Mouse (Mus musculus): ENCODE measurements around the gene Lrrk1. TPM values are rescaled to one million over a fixed set of nuclear protein-coding genes. Genes with fewer than 3 reads are reported as not detected.
A peak's percentile ranks its signal among the peaks of the same experiment; 100 is the strongest.

Lrrk1 gene
- polyA plus RNA-seq, 1 experiment from 2014 or later: 10.1 TPM

DNA sequence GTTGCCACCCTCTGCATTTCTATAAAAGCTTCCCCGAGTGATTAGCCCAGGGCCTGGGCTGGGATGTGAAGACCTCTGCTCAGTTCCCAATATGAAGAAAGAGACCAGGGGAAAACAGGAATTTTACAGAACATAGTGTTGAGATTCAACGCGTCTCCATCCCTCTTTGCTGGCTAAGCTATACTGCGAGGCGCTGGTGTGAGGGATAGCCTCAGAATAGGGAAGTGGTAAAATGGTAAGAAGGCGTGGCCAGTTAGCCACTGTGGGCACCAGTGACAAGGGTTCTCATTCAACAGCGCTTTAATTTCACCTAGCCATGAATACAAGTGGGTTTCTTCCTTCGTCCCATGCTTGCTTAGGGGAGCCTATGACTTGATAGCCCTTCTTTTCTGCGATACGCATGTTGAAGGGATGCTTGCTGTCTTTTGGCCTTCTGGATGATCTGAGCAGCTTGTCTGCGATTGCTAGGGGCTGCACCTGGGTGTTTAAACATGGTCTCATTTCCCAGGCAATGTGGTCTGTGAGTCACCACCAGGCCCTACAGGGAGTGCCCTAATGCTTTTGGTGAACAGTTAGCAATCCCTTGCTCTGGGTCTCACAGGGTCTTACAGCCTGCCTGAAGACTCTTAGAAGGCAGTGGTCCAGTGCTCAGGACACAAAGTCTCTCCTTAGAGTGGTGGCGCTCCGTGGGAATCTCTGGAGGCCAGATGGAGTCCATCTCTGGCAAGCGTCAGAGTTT is 84.1 kb downstream of the Lrrk1 start:
- DNase-seq (ENCODE audit: low spot score): no peak

DNA sequence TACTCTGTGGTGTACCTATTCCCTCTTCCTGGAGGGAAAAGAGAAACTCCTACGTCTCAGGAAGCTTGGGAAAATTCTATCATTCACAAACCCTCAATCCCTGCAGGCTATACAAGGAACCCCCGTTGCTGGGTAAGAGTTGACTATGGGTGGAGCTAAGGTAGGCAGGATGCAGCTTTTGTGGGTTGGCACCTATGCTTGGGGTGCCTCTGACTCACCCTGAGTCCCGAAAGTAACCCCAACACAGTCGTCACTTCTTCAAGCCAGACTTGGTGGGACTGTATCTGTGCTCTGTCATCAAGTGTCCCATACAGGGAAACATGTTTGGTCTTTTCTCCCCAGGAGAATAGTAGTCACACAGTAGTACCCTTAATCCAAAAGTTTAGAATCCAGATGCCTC is 86.7 kb downstream of the Lrrk1 start:
- DNase-seq (ENCODE audit: low spot score): no peak

DNA sequence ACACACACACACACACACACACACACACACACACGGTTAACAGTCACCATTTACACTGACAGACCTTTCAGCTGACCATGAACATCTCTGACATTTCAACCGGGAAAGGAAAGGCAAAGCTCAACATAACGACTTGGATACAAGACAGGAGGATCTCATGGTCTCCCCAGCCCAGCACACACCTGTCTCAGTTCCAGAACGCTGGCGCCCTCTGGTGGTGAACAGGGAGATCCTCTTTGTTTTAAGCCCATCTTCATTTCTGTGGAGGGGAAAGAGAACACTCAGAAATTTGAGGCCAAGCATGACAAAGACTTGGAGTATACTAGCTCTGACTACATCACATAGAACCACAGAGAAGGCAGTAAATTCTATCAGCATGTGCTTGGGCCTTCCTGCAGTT is 87.5 kb downstream of the Lrrk1 start:
- peak; percentile 86 for DNase-seq (ENCODE audit: low spot score)

DNA sequence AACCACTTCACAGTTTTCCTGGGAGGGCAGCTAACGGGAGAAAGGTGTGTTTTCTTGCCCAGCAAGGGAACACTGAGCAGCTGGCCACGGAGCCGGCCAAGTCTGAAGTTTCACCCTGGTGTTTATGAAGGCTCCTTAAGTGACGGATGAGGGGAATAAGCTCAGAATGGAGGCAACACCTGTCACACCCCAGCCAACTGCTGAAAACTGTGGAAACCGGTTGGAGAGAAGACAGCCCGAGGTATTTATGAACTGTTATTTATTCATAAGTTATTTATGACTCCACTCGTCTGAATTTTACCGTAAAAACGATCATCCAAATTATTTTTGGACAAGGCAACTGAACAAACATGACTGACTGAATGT is 90.5 kb downstream of the Lrrk1 start:
- DNase-seq (ENCODE audit: low spot score): no peak

DNA sequence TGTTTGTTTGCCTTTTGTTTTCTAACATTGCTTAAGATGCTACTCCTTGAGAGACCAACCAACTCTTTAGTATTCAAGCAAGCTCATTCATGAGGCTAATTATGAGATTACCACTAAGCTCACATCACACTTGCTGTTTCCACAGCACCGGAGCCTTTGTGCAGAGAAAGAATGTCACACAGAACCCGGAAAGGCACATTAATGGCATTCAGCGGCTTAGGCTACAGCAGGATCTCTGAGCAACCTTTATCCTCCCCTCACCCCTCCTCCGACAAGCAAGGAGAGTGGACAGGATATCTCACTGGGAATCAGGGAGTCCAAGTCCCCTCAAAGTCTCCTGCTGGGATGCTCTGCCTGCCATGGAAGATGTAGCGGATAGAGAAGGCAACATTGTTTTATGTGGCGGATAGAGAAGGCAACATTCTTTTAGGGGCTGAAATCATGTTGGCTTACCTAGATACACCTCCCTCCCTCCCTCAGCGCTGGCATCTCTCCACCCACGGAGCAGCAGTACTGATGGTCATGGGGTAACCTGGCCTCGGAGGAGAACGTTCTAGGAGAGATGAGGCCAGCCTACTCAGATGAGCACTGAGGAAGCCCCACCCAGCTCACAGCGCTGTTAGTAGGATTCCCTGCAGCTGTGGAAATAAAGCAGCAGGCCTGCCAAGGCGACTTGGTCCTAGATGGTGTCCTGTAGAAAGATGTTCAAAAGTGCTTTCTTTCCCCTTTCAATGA is 91.1 kb downstream of the Lrrk1 start:
- DNase-seq (ENCODE audit: low spot score): no peak

DNA sequence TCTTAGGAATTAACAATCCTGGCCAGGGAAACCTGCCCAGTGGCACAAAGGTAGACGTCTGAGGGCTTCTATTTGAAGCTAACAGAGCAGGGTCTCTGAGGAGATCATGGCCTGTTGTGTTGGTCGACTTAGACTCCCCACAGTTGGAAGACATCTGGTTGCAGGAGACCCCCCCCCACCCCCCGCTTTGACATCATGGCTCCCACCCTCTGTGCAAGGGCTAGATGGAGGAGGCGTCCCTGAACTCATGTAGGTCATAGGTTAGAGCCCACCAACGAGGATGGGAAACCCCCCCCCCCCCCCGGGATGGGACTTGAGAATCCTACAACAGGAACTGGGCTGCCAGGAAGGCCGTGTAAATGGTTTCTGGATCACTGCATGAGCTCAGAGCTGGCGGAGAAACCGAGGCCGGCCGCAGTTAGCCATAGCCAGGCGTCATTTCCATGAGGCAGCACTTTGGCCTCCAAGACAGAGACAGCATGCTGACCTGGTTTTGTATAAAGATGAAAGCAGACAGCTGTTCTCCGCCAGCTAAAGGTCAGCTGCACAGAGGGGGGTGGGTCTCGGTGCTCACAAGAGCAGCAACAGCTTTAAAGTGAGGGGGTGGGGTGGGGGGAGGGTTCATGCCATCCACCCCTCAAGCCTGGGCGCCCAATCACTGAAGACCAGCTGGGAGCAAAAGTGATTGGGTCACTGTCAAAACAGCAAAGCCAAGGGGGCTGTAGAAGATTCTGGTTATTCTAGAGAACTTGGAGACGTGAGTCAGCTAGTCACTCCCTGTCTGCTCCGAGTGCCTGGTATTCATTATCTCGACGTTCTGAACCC is 95.4 kb downstream of the Lrrk1 start:
- DNase-seq (ENCODE audit: low spot score): no peak

DNA sequence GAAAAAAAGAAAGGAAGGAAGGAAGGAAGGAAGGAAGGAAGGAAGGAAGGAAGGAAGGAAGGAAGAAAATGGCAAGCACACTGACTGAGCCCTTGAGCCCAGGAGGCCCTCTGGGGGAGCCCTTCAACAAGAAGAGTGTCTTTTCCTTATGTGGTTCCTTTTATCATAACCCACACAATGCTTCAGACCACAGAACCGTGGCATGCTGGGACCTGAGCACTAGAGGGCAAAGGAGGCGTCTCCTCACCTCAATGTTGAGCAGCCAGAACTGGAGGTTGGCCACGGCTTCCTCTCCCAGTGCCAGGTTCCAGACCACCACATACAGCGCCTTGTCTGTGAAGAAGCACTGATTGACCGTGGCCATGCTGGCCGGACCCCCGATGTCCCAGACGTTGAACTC is 96.1 kb downstream of the Lrrk1 start:
- DNase-seq (ENCODE audit: low spot score): peak; percentile 68

DNA sequence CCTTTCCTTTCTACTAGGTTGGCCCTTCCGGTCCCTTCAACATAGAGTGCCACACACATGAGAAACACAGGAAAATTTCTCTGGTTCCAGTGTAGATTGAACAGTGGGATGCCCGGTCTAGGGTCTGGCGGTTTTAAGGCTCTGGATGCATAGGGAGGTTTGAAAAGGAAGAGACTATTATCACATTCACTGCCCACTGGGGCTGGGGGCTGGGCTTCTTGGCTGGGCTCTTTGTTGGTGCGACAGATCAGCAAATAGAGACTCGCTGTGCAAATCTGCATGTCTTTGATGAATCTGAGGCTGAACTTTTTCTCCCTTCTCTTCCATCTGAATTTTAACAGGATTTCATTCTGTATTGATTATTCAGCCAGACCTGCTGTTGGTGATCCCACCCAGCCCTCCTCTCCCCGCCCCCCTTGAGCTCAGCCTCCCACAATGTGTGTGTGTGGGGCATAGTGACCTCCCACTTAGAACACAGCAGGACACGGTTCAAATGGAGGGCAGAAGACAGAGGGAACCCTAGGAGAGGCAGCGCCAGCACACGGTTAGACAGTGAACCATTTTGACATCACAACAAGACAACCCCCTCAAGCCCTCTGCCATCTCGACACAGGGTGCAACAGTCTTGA is 105.1 kb downstream of the Lrrk1 start:
- no peak for DNase-seq (ENCODE audit: low spot score)

DNA sequence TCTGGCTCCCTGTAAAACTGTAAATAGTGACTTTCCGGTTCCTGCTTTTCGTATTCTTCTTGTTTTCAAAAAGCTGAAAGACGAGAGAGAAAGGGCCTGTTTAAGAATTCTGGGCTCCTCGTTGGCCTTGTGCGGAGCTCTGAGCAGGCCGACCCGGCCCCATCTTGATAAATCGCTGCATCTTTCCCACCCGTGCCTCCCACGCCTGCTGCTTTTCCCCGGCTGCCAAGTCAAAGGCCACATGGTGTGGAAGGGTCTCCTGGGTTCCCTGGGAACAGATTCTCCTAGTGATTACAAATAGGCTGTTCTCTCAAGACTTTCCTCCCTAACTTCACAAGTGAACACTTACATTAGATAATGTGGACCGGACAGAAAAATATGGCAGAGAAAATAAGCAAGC is 105.9 kb downstream of the Lrrk1 start:
- no peak for DNase-seq (ENCODE audit: low spot score)

DNA sequence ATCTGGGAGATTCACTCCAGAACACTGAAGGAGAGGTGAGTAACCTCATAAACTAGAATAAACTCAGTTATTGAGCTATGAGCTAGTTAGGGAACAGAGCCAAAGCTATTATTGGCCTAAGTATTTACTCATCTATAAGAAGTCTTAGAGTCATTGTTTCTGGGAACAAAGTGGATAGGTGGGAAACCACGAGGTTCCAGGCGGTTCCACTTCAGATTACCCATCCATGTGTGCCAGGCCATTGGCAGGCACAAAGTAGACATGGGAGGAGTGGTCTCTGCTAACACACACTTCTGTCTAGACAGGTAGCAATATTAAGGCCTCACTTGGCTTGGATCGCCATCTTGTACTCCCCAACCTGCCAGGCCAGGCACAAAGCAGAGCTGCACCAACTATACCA is 110.1 kb downstream of the Lrrk1 start:
- DNase-seq (ENCODE audit: low spot score): no peak

DNA sequence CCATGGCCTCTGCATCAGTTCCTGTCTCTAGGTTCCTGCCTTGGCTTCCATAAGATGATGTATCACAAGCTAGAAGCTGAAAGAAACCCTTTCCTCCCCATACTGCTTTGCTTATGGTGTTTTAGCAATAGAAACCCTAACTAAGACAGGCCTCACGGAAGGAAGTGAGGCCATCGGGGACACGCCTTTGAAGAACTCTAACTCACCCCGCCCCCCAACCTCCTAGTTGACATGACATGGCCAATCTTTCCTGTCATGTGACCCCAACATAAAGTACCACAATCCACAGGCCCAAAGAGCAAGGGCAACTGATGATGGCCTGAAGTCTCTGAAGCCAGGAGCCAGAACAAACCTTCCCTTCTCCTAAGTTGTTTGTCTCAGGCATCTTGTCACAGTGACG is 114.7 kb downstream of the Lrrk1 start:
- no peak for DNase-seq (ENCODE audit: low spot score)

DNA sequence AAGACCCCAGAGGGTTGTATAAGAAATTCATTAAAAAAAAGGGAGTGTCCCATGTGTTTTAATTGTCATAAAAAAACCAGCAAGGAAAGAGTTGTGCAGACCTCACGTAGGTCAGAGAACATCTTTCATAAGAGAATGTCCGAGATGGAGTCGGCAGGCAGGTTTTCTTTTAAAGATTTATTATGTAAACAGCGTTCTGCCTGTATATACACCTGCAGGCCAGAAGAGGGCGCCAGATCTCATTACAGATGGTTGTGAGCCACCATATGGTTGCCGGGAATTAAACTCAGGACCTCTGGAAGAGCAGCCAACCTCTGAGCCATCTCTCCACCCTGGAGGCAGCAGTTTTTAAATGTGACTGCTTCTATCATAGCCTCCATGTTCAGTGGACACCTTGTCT is 116.9 kb downstream of the Lrrk1 start:
- DNase-seq (ENCODE audit: low spot score): no peak

DNA sequence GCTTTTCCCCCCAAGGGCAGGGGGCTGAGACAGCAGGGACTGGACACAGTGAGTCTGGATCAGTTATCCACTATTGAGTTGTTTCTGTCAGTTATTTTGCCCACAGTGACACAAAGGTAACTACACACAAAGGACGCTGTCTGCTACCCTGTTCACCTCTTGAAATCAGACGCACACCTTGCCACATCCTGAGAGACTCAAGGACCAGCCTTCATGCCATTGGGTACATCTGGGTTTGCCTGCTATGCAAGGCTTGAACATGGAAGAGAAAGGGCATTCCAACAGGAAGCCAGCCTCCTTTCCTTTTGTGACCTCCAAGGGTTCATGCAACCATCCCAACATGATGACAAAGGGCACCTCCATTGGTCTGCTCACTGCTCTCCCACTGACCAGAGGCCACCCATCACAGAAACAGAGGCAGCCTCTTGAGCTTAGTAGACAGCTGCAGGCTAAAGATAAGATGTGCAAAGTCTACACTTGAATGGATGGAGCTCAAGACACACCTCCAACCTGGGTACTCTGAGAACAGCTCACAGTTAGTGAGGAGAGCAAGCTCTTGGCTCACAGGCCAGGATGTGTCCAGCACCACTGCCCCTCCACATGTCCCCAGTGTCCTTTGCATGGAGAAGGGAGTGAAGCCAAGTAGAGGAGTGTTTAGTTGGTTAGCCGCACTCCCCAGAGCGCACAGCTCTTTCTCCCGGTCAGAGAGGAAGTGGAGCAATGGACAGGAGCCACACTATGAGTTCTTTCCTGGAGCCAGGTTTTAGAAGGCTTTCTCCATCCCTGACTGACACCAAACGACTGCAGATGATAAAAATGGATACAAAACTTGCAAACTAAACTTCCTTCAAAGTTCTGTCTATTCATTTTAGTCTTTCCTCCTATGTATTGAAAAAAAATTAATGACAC is 121.0 kb downstream of the Lrrk1 start:
- no peak for DNase-seq (ENCODE audit: low spot score)

DNA sequence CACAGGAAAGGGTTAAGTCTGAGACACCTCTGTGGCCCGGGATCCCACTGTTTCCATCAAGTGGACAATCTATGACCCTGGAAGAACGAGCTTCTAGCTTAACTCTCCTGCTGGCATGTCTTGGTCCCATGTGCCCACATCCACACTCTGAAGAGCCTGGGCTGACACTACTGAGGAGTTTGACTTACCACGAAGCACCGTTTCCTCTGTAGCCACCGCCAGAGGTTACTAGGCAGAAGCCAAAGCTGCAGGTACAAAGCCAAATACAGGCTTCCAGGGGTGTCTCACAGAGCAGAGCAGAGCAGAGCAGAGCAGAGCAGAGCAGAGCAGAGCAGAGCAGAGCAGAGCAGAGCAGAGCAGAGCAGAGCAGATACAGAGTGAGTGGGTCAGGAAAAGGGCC is 124.7 kb downstream of the Lrrk1 start:
- DNase-seq (ENCODE audit: low spot score): peak; percentile 60

DNA sequence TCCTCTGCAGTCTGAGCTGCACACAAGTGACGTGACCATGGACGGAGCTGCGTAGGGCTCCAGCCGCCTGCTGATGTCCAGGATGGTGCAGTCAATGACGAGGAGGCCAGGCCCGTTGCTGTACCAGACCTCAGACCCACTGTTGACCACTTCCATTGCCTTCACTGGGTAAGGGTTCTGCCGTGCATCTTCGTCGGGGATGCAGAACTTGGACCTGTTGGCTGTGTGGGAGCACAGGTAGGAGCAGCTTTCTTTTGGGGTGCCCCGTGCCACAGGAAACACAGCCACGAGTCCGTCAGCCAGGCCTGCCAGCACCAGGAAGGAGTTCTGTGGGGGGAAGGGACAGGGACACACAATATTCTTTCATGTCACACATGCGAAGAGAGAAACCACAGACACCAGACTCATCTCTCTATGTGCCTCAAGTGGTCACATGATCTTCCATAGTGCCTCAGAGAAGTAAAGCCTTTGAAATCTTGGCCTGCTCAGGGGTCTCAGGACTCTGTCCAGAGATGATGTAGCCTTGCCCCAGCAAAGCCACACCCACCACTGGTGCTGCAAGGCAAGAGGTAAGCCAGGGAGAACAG is 125.5 kb downstream of the Lrrk1 start:
- DNase-seq (ENCODE audit: low spot score): peak; percentile 63

DNA sequence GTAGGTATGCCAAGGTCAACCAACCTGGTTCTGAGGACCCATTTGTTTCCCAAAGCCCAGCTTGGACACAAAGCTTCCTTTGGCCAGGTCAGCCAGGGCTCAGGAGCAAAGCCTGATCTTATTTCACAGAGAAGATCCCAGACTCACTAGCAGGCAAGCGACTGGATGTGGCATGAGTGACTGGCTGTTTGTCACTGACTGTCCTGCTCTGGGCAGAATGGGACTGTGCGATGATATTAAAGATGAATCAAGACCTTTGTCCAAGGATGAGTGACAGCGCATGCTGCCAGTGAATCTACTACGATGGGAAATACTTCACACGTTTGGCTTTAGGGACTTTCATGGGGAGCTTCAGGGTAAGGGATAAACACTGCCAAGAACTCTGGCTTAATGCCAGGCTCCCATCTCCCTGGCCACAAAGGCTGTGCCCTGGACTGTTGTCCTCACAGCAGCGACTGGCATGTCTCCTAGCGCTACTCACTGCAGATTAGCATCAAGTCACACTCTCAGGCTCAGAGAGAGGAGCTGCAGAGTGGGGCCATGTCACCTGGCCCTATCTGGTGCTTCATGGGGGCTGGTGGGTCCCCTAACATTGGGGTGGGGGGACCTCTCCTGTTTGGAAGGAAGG is 127.3 kb downstream of the Lrrk1 start:
- no peak for DNase-seq (ENCODE audit: low spot score)

DNA sequence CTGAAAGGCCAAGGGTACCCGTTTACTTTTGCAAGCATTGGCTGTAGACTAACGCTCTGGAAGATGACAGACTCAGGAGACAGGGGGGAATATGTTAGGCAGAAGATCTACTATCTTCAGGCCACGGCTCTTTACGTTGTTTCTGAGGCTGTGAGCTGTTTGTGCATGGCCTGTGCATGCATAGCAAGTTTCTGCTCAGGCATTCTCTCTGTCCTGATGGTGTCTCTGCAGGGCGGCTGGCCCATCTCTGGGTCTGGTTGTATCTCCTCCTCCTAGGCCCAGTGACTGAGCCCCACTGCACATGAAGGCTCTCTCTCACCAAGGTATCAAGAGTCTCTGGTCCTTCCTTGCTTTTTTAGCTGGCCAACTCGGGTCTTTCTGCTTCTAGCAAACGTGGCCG is 127.9 kb downstream of the Lrrk1 start:
- DNase-seq (ENCODE audit: low spot score): no peak

DNA sequence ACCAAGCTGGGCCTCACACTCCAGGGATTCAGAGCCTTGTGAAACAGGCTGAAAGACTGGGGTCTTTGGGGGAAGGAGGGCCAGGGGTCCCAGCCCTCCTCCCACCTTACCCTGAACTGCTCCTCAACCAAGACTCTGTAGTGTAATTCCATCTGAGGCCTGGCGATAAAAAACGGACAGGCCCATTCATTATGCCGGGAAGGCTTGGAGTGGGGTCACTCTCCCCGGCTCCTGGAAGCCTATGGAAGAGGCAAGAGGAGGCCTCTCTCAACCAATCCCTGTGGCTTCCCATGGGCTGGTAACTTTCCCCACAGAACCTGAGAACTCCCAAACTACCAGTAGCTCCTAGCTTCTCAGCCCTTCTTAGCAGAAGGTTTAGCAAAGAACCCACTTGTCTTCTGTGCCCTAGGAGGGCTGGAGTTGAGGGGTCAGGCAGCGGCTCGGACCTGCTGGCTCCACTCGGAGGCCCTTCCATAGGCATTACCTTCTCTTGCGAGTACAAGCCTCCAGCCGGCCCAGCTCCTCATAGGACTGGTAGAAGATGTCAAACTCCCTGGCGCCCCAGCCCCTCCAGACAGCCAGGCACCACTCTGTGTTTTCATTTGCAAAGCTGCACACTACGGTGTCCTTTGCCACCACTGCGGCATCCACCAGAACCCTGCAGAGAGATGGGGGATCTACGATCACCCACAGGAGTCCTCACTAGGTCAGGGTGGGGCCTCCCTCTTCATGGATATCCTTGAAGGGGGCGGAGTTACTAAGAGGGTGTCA is 128.5 kb downstream of the Lrrk1 start:
- DNase-seq (ENCODE audit: low spot score): no peak

DNA sequence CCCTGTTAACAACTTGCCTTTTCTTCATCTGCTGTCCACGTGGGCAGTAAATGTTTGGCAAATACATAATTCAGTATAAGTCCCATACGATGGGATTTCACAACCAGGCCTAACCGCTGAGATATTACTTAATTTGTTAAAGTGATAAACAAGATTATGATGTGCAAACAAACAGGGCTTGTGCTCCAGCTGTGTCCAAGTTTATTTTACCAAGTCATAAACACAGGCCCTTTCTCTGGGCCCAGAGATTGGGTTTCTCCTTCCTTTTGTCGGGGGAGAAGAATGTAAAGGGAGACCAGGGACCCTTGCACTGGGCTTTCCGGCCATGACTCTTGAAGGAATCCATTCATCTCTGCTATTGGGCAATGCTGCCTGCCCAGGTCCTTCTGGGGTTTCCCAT is 129.2 kb downstream of the Lrrk1 start:
- no peak for DNase-seq (ENCODE audit: low spot score)
